Mouse (Mus musculus): ENCODE measurements around the gene Adk. TPM values are rescaled to one million over a fixed set of nuclear protein-coding genes. Genes with fewer than 3 reads are reported as not detected.

Gene Adk
- polyA plus RNA-seq, 1 experiment, result 54.0 TPM

GRCm38 (mm10) chr14:21221574-21222138 lies 169.3 kb downstream of the Adk start:
- no peak for DNase-seq
- Histone ChIP-seq H3K4me3 (replicated peaks; ENCODE audit: extremely low read depth, low read depth, low read length) (no peak overlapping the region), H3K4me1 (ENCODE audit: control insufficient read depth, insufficient read depth, low read length) (no peaks in the 10 kb centered on the region; the same call in 1 of the 2 replicates)
- WGBS, result 60% methylated on average over 5 of the region's 5 CpGs
- TF ChIP-seq CTCF (IDR thresholded peaks at IDR 0.05; ENCODE audit: insufficient read depth, low read length), result no peak
- TF ChIP-seq POLR2A (IDR thresholded peaks at IDR 0.05; ENCODE audit: borderline replicate concordance, extremely low read depth, low read depth, low read length), result no peak

GRCm38 (mm10) chr14:21222206-21222605 lies 169.8 kb downstream of the Adk start:
- DNase-seq, result no peak
- 75% methylated on average over 3 of the region's 3 CpGs for WGBS

GRCm38 (mm10) chr14:21223456-21223855 lies 171.1 kb downstream of the Adk start:
- DNase-seq, result no peak
- 83% methylated on average over 6 of the region's 6 CpGs for WGBS
- no peaks in the 10 kb centered on the region; the same call in 1 of the 2 replicates for H3K4me1 ChIP-seq (ENCODE audit: control insufficient read depth, insufficient read depth, low read length)
- TF ChIP-seq POLR2A (IDR thresholded peaks at IDR 0.05; ENCODE audit: borderline replicate concordance, extremely low read depth, low read depth, low read length) (no peak), CTCF (IDR thresholded peaks at IDR 0.05; ENCODE audit: insufficient read depth, low read length) (no peak)
- no peak overlapping the region for H3K4me3 ChIP-seq (replicated peaks; ENCODE audit: extremely low read depth, low read depth, low read length)

More at GRCm38 (mm10) chr14:21222206-21222605, 169.8 kb downstream of the Adk start:
- Histone ChIP-seq H3K4me3 (replicated peaks; ENCODE audit: extremely low read depth, low read depth, low read length) (no peak overlapping the region), H3K4me1 (ENCODE audit: control insufficient read depth, insufficient read depth, low read length) (no peaks in the 10 kb centered on the region; the same call in 1 of the 2 replicates)
- no peak for TF ChIP-seq CTCF (IDR thresholded peaks at IDR 0.05; ENCODE audit: insufficient read depth, low read length)

GRCm38 (mm10) chr14:21223971-21224635 lies 171.7 kb downstream of the Adk start:
- H3K4me1 ChIP-seq (ENCODE audit: control insufficient read depth, insufficient read depth, low read length), result no peaks in the 10 kb centered on the region; the same call in 1 of the 2 replicates
- TF ChIP-seq CTCF (IDR thresholded peaks at IDR 0.05; ENCODE audit: insufficient read depth, low read length) (no peak), POLR2A (IDR thresholded peaks at IDR 0.05; ENCODE audit: borderline replicate concordance, extremely low read depth, low read depth, low read length) (no peak)
- H3K4me3 ChIP-seq (replicated peaks; ENCODE audit: extremely low read depth, low read depth, low read length), result no peak overlapping the region
- no peak for DNase-seq
- 74% methylated on average over 3 of the region's 3 CpGs for WGBS

- no peaks in the 10 kb centered on the region for H3K4me1 ChIP-seq (ENCODE audit: control insufficient read depth, insufficient read depth, low read length)
- H3K4me3 ChIP-seq (replicated peaks; ENCODE audit: extremely low read depth, low read depth, low read length), result no peak overlapping the region
- 75% methylated on average over 2 of the region's 2 CpGs for WGBS
- no peak for TF ChIP-seq CTCF (IDR thresholded peaks at IDR 0.05; ENCODE audit: insufficient read depth, low read length)
- TF ChIP-seq POLR2A (IDR thresholded peaks at IDR 0.05; ENCODE audit: borderline replicate concordance, extremely low read depth, low read depth, low read length), result no peak
- DNase-seq, result no peak
Measured at GRCm38 (mm10) chr14:21237051-21237450, 184.7 kb downstream of the Adk start.

GRCm38 (mm10) chr14:21241105-21241504 lies 188.7 kb downstream of the Adk start:
- TF ChIP-seq CTCF (IDR thresholded peaks at IDR 0.05; ENCODE audit: insufficient read depth, low read length) (no peak), POLR2A (IDR thresholded peaks at IDR 0.05; ENCODE audit: borderline replicate concordance, extremely low read depth, low read depth, low read length) (no peak)
- H3K4me3 ChIP-seq (replicated peaks; ENCODE audit: extremely low read depth, low read depth, low read length), result no peak overlapping the region
- H3K4me1 ChIP-seq (ENCODE audit: control insufficient read depth, insufficient read depth, low read length), result no peaks in the 10 kb centered on the region
- DNase-seq, result no peak
- 82% methylated on average over 5 of the region's 5 CpGs for WGBS

GRCm38 (mm10) chr14:21251386-21251785 lies 199.0 kb downstream of the Adk start:
- DNase-seq, result no peak
- no peak for TF ChIP-seq CTCF (IDR thresholded peaks at IDR 0.05; ENCODE audit: insufficient read depth, low read length)
- TF ChIP-seq POLR2A (IDR thresholded peaks at IDR 0.05; ENCODE audit: borderline replicate concordance, extremely low read depth, low read depth, low read length), result no peak
- Histone ChIP-seq H3K4me3 (replicated peaks; ENCODE audit: extremely low read depth, low read depth, low read length) (no peak overlapping the region), H3K4me1 (ENCODE audit: control insufficient read depth, insufficient read depth, low read length) (no peaks in the 10 kb centered on the region; the same call in 1 of the 2 replicates)
- WGBS, result 91% methylated on average over 5 of the region's 5 CpGs

GRCm38 (mm10) chr14:21252326-21252886 lies 200.0 kb downstream of the Adk start:
- DNase-seq, result no peak
- H3K4me1 ChIP-seq (ENCODE audit: control insufficient read depth, insufficient read depth, low read length), result no peaks in the 10 kb centered on the region; the same call in 1 of the 2 replicates
- WGBS, result 55% methylated on average over 7 of the region's 7 CpGs
- H3K4me3 ChIP-seq (replicated peaks; ENCODE audit: extremely low read depth, low read depth, low read length), result no peak overlapping the region
- TF ChIP-seq POLR2A (IDR thresholded peaks at IDR 0.05; ENCODE audit: borderline replicate concordance, extremely low read depth, low read depth, low read length) (no peak), CTCF (IDR thresholded peaks at IDR 0.05; ENCODE audit: insufficient read depth, low read length) (no peak)

- Histone ChIP-seq H3K4me3 (replicated peaks; ENCODE audit: extremely low read depth, low read depth, low read length) (no peak overlapping the region), H3K4me1 (ENCODE audit: control insufficient read depth, insufficient read depth, low read length) (no peaks in the 10 kb centered on the region; the same call in 1 of the 2 replicates)
- no peak for DNase-seq
- no peak for TF ChIP-seq POLR2A (IDR thresholded peaks at IDR 0.05; ENCODE audit: borderline replicate concordance, extremely low read depth, low read depth, low read length)
- TF ChIP-seq CTCF (IDR thresholded peaks at IDR 0.05; ENCODE audit: insufficient read depth, low read length), result no peak
- 61% methylated on average over 5 of the region's 5 CpGs for WGBS
Measured at GRCm38 (mm10) chr14:21253321-21253992, 201.1 kb downstream of the Adk start.

Data from lung, adult 2 months (tissue).